Mouse (Mus musculus) kidney, embryonic 14.5 days (tissue): ENCODE results near the gene Spint3. TPM values are rescaled to one million over a fixed set of nuclear protein-coding genes. Genes with fewer than 3 reads are reported as not detected.

Experiments used
- ATAC-seq: fragments of 200-750 bp; cut with Nextera tagmentation; 2 replicates; pipeline ENCODE4 v1.8.0; 2017; ENCODE audit warnings: moderate number of reproducible peaks, mild to moderate bottlenecking, moderate TSS enrichment, moderate library complexity; ENCODE audit not compliant: low FRiP score, low TSS enrichment
- H3K27ac ChIP-seq: fragments of 300-500 bp; sonication (generic); 2 replicates; pipeline ENCODE4 v1.5.1; 2014; ENCODE audit warnings: low read depth, mild to moderate bottlenecking, low read length, moderate library complexity, mixed read lengths
- H3K27me3 ChIP-seq: fragments of 300-500 bp; sonication (generic); 2 replicates; pipeline ENCODE4 v1.6.1; 2014; ENCODE audit warnings: mild to moderate bottlenecking, low read length; ENCODE audit not compliant: control insufficient read depth, insufficient read depth
- H3K36me3 ChIP-seq: fragments of 300-500 bp; sonication (generic); 2 replicates; pipeline ENCODE4 v1.6.1; 2014; ENCODE audit warnings: low read length, mixed read lengths; ENCODE audit not compliant: control insufficient read depth, insufficient read depth
- H3K4me1 ChIP-seq: fragments of 300-500 bp; sonication (generic); 2 replicates; pipeline ENCODE4 v1.6.1; 2014; ENCODE audit warnings: low read length, mixed read lengths; ENCODE audit not compliant: control insufficient read depth, insufficient read depth
- H3K4me2 ChIP-seq: fragments of 300-500 bp; sonication (generic); replicated peaks from 2 replicates; pipeline ENCODE4 v1.6.1; 2014; ENCODE audit warnings: low read depth, mild to moderate bottlenecking, low read length
- H3K4me3 ChIP-seq: fragments of 300-500 bp; sonication (generic); 2 replicates; pipeline ENCODE4 v1.5.1; 2014; ENCODE audit warnings: mild to moderate bottlenecking, low read length
- H3K9ac ChIP-seq: fragments of 300-500 bp; sonication (generic); 2 replicates; pipeline ENCODE4 v1.6.1; 2014; ENCODE audit warnings: low read depth, mild to moderate bottlenecking, low read length, moderate library complexity
- H3K9me3 ChIP-seq: fragments of 300-500 bp; sonication (generic); 2 replicates; pipeline ENCODE4 v1.6.1; 2016; ENCODE audit warnings: low read length; ENCODE audit not compliant: control insufficient read depth
- WGBS: fragments of 180-500 bp; shearing (Covaris S2); extraction: QIAGEN DNeasy Blood & Tissue Kit; methylation state at CpG from one replicate; pipeline ENCODE4 v1.1.7; 2014; 5-methylcytosine and 5-hydroxymethylcytosine counted together
- polyA plus RNA-seq: library from polyadenylated mRNA; unstranded; fragments of >200 nt; fragmentation: Nextera tagmentation; extraction: Ambion mirVana; gene quantifications from 2 replicates; pipeline ENCODE4 v1.2.1, GENCODE M21; 2014

The Spint3 gene
- polyA plus RNA-seq, 1 experiment from 2014 or later, result not detected

DNA sequence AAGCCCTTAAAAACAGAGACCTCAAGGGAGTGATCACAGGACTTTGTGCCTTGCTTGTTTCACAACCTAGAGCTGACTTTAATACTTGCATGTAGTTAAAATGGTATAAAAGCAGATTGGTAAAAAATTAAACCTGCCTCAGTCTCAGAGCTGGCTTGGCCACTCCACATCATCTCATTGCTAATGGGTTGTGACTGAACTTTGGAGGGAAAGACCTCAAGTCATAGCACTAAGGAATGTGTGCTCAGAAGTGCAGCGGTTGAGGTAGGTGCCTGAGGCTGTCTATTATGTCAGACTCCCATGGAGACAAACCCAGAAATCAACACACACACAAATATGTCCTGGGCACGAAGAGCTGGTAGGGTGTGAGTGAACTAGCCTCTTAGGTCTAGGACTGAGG, 29.5 kb downstream of the Spint3 start:
- Histone ChIP-seq H3K9ac (no peak overlapping the region), H3K4me3 (no peak overlapping the region), H3K36me3 (no peaks in the 10 kb centered on the region), H3K4me2 (no peak overlapping the region), H3K27ac (no peak overlapping the region), H3K9me3 (no peaks in the 10 kb centered on the region), H3K27me3 (no peaks in the 10 kb centered on the region), H3K4me1 (0 out of 2 replicates have a peak, but pooled peaks cover 4% of the 10 kb centered on the region)
- ATAC-seq, result 0 out of 2 replicates have a peak, but pooled peaks have one; percentile 52
- 50% methylated on average over 2 of the region's 2 CpGs for WGBS

DNA sequence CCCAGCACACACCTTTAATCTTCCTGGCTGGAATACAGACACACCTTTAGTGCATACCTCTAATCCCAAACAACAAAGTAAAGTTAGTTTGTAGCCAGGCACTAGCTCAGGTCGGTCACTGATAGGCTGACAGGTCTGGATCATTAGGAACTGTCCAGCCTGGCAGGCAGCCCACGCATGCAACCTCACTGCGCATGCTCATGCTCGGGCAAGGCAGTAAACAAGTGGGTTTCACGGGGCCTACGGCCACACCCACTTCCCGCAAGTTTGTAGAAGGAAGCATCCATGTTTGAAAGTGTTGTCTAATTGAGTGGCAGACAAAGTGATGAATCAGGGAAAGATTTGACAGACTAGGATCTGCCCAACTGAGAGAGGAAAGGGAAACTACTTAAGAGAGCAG, 30.7 kb downstream of the Spint3 start:
- no peak overlapping the region for H3K4me2 ChIP-seq
- H3K27me3 ChIP-seq, result no peaks in the 10 kb centered on the region
- WGBS, result 87% methylated on average over 7 of the region's 7 CpGs
- no peak for ATAC-seq
- H3K4me3 ChIP-seq, result no peak overlapping the region
- H3K9me3 ChIP-seq, result no peaks in the 10 kb centered on the region
- no peak overlapping the region for H3K9ac ChIP-seq
- H3K36me3 ChIP-seq, result no peaks in the 10 kb centered on the region
- H3K27ac ChIP-seq, result no peak overlapping the region
- 0 out of 2 replicates have a peak, but pooled peaks cover 4% of the 10 kb centered on the region for H3K4me1 ChIP-seq

DNA sequence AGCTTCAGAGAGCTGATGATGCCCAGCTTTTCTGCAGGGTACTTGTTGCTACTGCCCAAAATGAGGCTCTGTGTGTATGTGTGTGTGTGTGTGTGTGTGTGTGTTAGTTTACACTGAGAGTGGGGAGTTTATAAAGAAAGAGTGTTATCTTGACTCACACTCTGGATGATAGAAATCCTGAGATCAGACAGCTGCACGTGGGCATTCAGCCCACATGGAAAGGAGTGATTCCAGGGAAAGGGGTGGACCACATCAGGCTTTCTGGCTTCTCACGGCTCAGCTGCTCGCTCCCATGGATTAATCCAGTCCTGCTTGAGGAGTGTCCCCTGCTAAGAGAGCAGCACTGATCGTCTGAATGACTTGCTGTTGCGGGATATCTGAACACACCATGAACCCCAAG, 31.1 kb downstream of the Spint3 start:
- no peak overlapping the region for H3K4me3 ChIP-seq
- H3K9ac ChIP-seq, result no peak overlapping the region
- H3K4me1 ChIP-seq, result 0 out of 2 replicates have a peak, but pooled peaks cover 4% of the 10 kb centered on the region
- no peak overlapping the region for H3K27ac ChIP-seq
- WGBS, result 89% methylated on average over 5 of the region's 5 CpGs
- H3K4me2 ChIP-seq, result no peak overlapping the region
- H3K9me3 ChIP-seq, result no peaks in the 10 kb centered on the region
- no peaks in the 10 kb centered on the region for H3K36me3 ChIP-seq
- no peak for ATAC-seq
- H3K27me3 ChIP-seq, result no peaks in the 10 kb centered on the region

DNA sequence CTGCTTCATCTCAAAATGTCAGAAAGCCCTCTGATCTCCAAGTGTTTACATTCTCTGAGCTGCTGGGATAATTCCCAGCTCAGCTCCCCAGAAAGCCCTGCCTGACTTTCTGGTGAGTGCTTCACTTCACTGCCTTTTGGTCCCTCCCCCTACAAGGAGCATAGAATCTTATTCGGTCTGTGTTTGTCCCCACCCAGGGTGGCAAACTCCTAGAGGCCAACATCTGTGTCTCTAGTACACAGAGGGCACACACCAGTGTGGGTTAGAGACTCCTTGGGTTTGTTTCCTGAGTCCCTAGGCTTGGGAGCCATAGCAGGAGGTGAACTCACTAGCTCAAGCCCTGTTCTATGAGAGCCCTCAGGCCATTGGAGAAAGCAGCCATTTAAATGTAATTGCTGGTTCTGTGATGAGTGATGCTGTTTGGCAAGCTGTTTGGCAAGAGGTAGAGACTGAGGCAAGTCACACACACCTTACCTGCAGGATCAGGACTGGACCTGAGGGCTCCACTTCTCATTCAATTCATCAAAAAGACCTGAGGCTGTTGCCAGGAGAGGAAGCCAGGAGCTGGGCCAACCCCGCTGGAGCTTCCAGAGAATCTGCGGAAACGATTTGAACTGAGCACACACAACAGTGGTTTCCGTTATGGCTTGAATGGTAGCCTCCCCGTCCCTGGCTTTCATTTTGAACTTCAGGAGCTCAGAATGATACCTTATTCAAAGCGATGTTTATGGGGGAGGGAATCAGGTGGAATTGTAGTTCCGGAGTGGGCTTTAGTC, 32.4 kb downstream of the Spint3 start:
- Histone ChIP-seq H3K4me3 (no peak overlapping the region), H3K27me3 (no peaks in the 10 kb centered on the region), H3K9ac (no peak overlapping the region), H3K27ac (0 out of 2 replicates have a peak overlapping the region, but pooled peaks have one; percentile 59), H3K4me2 (no peak overlapping the region), H3K4me1 (0 out of 2 replicates have a peak, but pooled peaks cover 4% of the 10 kb centered on the region), H3K36me3 (no peaks in the 10 kb centered on the region), H3K9me3 (no peaks in the 10 kb centered on the region)
- 41% methylated on average over 8 of the region's 8 CpGs for WGBS
- ATAC-seq, result no peak

DNA sequence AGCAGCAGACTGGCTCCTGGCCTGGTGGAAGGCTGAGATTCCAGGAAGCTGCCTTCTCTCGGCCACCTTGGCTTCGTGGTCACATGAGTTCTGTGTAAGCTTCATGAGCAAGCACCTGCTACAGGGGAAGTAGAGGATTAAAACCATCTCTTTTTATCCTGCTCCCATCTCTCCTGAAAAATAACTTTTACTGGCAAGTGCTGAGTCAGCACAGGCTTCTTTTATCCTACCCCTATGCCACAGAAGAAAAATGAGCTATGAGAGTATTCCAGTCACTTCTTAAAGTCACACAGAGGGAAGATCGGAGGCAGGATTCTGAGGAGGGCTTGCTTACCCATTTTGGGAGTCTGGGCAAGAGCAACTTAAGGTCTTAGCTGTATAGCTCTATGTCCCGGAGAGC, 36.3 kb downstream of the Spint3 start:
- no peaks in the 10 kb centered on the region for H3K27me3 ChIP-seq
- H3K4me3 ChIP-seq, result no peak overlapping the region
- 82% methylated on average over 4 of the region's 4 CpGs for WGBS
- no peak overlapping the region for H3K4me2 ChIP-seq
- H3K36me3 ChIP-seq, result no peaks in the 10 kb centered on the region
- H3K9ac ChIP-seq, result no peak overlapping the region
- no peak for ATAC-seq
- H3K27ac ChIP-seq, result no peak overlapping the region
- H3K4me1 ChIP-seq, result no peaks in the 10 kb centered on the region
- H3K9me3 ChIP-seq, result no peaks in the 10 kb centered on the region

DNA sequence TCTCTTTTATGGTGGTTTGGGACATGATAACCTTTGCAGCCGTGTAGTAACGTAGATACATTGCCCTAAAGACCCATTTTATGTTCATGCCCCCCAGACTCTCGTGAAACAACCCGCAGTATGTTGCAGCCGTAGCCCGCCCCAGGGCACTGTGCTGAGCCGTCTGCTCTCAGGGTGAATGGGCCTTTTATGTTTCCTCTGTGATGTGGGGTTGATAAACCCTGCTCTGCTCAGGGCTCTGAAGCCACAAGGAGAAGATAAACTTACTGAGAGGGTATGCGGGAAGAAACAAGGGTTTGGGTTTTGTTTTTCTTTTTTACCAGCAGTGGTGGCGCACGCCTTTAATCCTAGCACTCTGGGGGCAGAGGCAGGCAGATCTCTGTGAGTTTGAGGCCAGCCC, 38.9 kb downstream of the Spint3 start:
- H3K36me3 ChIP-seq, result no peaks in the 10 kb centered on the region
- ATAC-seq, result no peak
- H3K4me3 ChIP-seq, result no peak overlapping the region
- no peaks in the 10 kb centered on the region for H3K27me3 ChIP-seq
- H3K4me2 ChIP-seq, result no peak overlapping the region
- WGBS, result 63% methylated on average over 10 of the region's 10 CpGs
- H3K4me1 ChIP-seq, result no peaks in the 10 kb centered on the region
- H3K9ac ChIP-seq, result no peak overlapping the region
- no peak overlapping the region for H3K27ac ChIP-seq
- H3K9me3 ChIP-seq, result no peaks in the 10 kb centered on the region

DNA sequence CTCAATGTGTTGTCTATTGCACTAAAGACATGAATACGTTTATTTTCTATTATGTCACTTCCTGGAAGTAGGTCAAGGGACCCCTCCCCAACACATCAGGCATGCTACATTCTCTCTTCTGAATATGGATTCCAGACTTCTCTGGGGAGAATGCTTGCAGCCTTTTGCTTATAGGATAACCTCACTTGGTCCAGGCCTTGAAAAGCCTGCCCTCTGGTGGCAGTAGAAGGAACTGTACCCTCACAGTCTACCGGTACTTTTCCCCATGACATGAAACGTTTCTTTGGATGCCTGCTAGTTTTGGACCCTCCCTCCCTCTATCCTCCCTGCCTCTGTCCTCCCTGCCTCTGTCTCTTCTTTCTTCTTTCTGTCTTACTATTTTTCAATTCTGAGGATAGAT, 42.1 kb downstream of the Spint3 start:
- H3K9ac ChIP-seq, result no peak overlapping the region
- ATAC-seq, result 0 out of 2 replicates have a peak, but pooled peaks have one; percentile 52

DNA sequence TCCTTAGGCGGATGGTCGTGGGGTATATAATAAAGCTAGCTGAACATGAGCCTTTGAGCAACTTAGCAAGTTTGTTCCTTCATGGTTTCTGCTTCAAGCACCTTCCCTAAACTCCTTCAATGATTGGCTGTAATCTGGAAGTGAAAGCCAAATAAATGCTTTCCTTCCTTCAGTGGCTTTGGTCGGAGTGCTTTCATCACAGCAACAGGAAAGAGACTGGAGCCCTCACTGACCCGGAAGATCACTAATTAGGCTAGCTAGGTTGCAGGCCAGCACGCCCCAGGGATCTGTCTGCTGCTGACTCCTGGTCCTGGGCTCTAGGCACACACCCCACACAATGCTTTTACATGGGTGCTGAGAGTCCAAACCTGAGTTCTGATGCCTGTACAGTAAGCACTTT, 44.7 kb downstream of the Spint3 start:
- Histone ChIP-seq H3K9me3 (no peaks in the 10 kb centered on the region), H3K4me3 (no peak overlapping the region), H3K36me3 (no peaks in the 10 kb centered on the region), H3K27me3 (no peaks in the 10 kb centered on the region), H3K4me2 (no peak overlapping the region), H3K9ac (no peak overlapping the region), H3K4me1 (no peaks in the 10 kb centered on the region), H3K27ac (no peak overlapping the region)
- WGBS, result 62% methylated on average over 5 of the region's 5 CpGs
- ATAC-seq, result no peak

More for the DNA sequence above, 42.1 kb downstream of the Spint3 start:
- Histone ChIP-seq H3K9me3 (no peaks in the 10 kb centered on the region), H3K4me2 (no peak overlapping the region), H3K27ac (no peak overlapping the region), H3K4me3 (no peak overlapping the region), H3K27me3 (no peaks in the 10 kb centered on the region), H3K36me3 (no peaks in the 10 kb centered on the region), H3K4me1 (no peaks in the 10 kb centered on the region)
- 6% methylated on average over 3 of the region's 3 CpGs for WGBS

DNA sequence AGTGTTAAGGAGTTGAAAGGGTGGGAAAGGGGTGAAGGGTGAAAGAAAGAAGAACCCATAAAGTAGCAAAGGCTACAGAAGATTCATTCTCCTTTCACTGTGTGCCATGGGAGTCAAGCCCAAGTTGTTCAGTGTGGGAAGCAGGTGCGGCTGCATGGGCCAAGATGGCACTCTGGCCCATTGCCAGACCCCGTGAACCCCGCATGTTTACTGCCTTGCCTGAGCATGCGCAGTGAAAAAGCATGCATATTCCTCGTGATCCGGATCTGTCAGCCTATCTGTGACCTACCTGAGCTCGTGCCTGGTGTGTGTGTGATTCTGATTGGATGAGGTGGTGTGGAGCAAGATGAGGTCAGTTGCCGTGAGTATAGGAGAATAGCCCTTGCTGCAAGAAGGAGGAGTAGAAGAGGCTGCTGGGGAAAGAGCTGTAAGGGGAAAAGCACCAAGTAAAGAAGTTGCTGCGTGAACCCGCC, 49.9 kb downstream of the Spint3 start:
- 0 out of 2 replicates have a peak, but pooled peaks cover 3% of the 10 kb centered on the region for H3K4me1 ChIP-seq
- ATAC-seq, result no peak
- H3K4me3 ChIP-seq, result no peak overlapping the region
- H3K27ac ChIP-seq, result no peak overlapping the region
- no peak overlapping the region for H3K9ac ChIP-seq
- no peaks in the 10 kb centered on the region for H3K27me3 ChIP-seq
- 90% methylated on average over 10 of the region's 10 CpGs for WGBS
- H3K4me2 ChIP-seq, result no peak overlapping the region
- no peaks in the 10 kb centered on the region for H3K9me3 ChIP-seq
- no peaks in the 10 kb centered on the region for H3K36me3 ChIP-seq
